Mouse (Mus musculus): ENCODE results near the gene Zfp784. TPM values are rescaled to one million over a fixed set of nuclear protein-coding genes. Genes with fewer than 3 reads are reported as not detected.

Gene Zfp784
- polyA plus RNA-seq, 1 experiment from 2014 or later, result 6.3 TPM

DNA sequence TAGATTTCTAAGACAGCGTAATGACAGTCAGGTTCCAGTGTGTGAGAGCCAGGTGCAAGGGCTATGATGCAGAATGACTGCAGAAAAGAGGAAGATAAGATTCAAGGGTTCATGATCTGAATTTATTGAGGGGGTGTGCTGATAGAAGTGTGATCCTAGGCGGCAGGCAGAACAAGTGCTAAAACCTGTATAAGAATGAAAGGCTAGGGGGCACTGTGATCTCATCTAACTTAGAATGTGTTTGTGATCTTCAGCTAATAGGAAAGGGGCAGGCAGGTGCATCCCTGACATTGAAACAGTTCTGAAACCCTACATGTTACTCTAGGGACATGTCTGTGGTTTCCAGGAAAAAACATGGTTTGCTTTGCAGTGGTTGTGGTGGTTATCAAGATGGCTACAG is 7.9 kb upstream of the Zfp784 start:
- ChIA-PET CTCF (interaction anchor here (1.9 kb wide), 1 partner anchor 82 kb away, joined by 6 read pairs; the partner anchor contains the start of gene Sbk2), POLR2A (no interaction called here)
- in situ Hi-C loops (cut with MboI; ENCODE audit: low pct_unique_long_range_greater_than_20kb), result loop anchor here (5.0 kb wide), 1 partner anchor 104 kb away; no protein-coding TSS in a partner anchor
- TF ChIP-seq CTCF (IDR thresholded peaks at IDR 0.05), result no peak
- DNase-seq (ENCODE audit: low read depth, low spot score) (no peak), ATAC-seq (no peak)
- no peaks in the 10 kb centered on the region for H3K27me3 ChIP-seq

DNA sequence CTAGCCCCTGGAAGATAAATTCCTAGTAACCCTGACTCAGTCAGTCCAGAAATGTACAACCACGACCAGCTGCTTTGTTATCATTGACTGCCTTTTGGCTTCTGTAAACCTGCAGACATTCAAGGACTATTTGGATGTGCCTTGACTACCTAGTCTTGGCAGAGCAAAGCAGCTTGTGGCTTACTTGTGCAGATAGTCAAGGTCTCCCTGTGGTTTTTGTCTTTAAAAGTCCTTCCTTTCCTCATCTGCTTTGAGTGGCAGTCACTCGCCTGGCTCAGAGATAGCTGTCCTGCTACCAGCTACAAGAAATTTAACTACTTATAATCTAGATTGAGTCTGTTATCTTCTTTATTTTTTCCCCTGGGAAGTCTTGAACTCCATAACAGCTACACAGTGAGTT is 6.7 kb upstream of the Zfp784 start:
- CTCF ChIA-PET, result interaction anchor here (1.0 kb wide), 1 partner anchor 11 kb away, joined by 3 read pairs; no protein-coding TSS in a partner anchor
- DNase-seq (ENCODE audit: low read depth, low spot score), result no peak
- in situ Hi-C loops (cut with MboI; ENCODE audit: low pct_unique_long_range_greater_than_20kb), result loop anchor here (5.0 kb wide), 1 partner anchor 103 kb away; no protein-coding TSS in a partner anchor
- ATAC-seq, result no peak
- no peak for TF ChIP-seq CTCF (IDR thresholded peaks at IDR 0.05)
- H3K27me3 ChIP-seq, result no peaks in the 10 kb centered on the region
- POLR2A ChIA-PET, result no interaction called here

DNA sequence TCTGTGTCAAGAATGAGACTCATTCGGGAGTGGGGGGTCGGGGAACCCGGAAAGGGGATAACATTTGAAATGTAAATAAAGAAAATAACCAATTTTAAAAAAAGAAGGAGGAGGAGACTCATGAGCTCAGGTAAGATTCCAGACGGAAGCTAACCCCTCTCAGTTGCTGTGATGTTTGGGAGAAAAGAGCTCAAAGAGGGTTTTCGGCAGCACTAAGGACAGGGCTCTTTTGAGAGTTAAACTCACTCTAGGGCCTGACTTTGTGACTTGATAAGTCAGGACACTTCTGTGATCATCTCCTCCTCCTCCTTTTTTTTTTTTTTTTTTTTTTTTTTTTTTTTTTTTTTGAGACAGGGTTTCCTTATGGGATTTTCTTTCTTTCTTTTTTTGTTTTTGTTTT is 694 bp upstream of the Zfp784 start:
- ATAC-seq (no peak), DNase-seq (ENCODE audit: low read depth, low spot score) (no peak)
- in situ Hi-C loops (cut with MboI; ENCODE audit: low pct_unique_long_range_greater_than_20kb), result no loop called here
- ChIA-PET POLR2A (interaction anchor here (1.5 to 3.4 kb wide), 3 partner anchors 12 to 23 kb away, joined by 5 to 15 read pairs (median 10); partner anchors contain the start of genes Ccdc106, Zfp580 and Zfp865), CTCF (no interaction called here)
- no peak for TF ChIP-seq CTCF (IDR thresholded peaks at IDR 0.05)
- H3K27me3 ChIP-seq, result no peaks in the 10 kb centered on the region

DNA sequence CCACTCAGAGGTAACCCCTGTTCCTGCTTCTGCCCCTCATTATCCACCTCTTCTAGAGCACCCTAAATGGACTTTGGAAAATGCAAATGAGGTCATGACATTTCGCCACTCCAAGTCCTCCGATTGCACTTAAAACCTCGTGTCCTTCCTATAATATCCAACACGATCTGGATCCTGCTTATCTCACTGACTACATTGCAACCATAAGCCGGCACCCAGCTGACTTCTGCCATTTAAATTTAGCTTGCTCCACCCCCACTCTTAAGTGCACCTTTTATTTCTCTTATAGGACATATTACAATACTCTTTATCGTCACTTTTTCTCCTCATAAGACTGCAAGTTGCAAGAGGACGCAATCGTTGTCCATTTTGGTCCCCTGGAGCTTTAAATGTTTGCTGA is 779 bp downstream of the Zfp784 start:
- H3K27me3 ChIP-seq, result no peaks in the 10 kb centered on the region
- ChIA-PET CTCF (interaction anchor here (0.7 kb wide), 1 partner anchor 21 kb away, joined by 3 read pairs; no protein-coding TSS in a partner anchor), POLR2A (interaction anchor here (1.3 to 1.9 kb wide), 3 partner anchors 12 to 21 kb away, joined by 3 to 15 read pairs (median 5); partner anchors contain the start of genes Ccdc106 and Zfp865)
- no peak for DNase-seq (ENCODE audit: low read depth, low spot score)
- in situ Hi-C loops (cut with MboI; ENCODE audit: low pct_unique_long_range_greater_than_20kb), result no loop called here
- no peak for TF ChIP-seq CTCF (IDR thresholded peaks at IDR 0.05)
- ATAC-seq, result no peak

DNA sequence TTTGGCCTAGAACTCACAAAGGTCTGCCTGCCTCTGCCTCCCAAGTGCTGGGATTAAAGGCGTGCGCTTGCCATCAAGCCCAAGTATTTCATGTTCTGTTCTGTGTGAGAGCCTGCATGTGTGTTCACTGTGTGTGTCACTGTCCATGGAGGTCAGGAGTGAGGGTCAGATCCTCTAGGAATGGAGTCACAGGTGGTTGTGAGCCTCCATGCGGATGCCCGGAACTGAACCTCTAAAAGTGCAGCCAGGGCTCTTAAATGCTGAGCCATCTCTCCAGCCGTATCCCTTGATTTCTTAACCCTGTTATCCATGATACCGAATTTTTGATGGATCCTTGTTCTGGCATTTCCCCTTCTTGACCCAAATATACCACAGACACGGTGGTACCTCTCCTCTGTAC is 1.2 kb downstream of the Zfp784 start:
- no peak for TF ChIP-seq CTCF (IDR thresholded peaks at IDR 0.05)
- CTCF ChIA-PET, result no interaction called here
- H3K27me3 ChIP-seq, result no peaks in the 10 kb centered on the region
- no peak for ATAC-seq
- DNase-seq (ENCODE audit: low read depth, low spot score), result no peak
- in situ Hi-C loops (cut with MboI; ENCODE audit: low pct_unique_long_range_greater_than_20kb), result no loop called here
- POLR2A ChIA-PET, result interaction anchor here (1.9 kb wide), 1 partner anchor 17 kb away, joined by 15 read pairs; the partner anchor contains the start of genes Ccdc106 and Zfp865

DNA sequence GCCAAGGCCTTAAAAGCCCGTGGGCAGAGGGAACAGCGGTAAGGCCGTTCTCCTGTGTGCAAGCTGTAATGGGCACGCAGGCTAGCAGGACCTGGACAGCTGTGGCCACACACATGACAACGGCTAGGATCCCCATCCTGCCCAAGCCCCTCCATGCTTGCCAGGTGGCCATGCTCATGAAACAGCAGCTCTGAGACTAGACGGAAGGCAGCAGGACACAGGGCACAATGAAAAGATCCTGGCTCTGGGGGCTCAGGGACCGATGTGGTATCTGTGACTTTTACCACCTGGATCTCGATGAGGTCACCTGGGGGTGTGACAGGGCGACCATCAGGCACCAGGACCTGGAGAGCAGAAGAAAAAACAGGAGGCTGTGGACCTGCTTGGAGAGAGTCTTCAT is 2.1 kb downstream of the Zfp784 start:
- ATAC-seq, result no peak
- no peak for TF ChIP-seq CTCF (IDR thresholded peaks at IDR 0.05)
- CTCF ChIA-PET, result no interaction called here
- POLR2A ChIA-PET, result no interaction called here
- DNase-seq (ENCODE audit: low read depth, low spot score), result no peak
- H3K27me3 ChIP-seq, result no peaks in the 10 kb centered on the region
- in situ Hi-C loops (cut with MboI; ENCODE audit: low pct_unique_long_range_greater_than_20kb), result no loop called here

DNA sequence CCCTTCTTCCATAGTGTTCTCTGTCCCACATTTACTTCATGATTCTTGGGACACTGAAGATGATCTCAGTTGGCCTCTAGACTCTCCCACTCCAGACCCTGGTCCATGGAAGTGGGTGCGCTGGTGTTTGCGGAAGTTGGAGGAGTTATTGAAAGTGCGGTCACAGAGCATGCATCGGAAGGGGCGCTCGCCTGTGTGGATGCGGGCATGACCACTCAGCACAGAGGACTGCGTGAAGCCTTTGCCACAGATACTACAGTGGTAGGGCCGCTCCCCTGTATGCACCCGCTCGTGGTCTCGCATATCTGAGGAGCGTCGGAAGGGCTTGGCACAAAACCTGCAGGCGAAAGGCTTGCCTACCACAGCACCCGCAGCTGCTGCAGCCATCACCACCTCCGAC is 2.6 kb downstream of the Zfp784 start:
- CTCF ChIA-PET, result no interaction called here
- in situ Hi-C loops (cut with MboI; ENCODE audit: low pct_unique_long_range_greater_than_20kb), result no loop called here
- no peak for ATAC-seq

DNA sequence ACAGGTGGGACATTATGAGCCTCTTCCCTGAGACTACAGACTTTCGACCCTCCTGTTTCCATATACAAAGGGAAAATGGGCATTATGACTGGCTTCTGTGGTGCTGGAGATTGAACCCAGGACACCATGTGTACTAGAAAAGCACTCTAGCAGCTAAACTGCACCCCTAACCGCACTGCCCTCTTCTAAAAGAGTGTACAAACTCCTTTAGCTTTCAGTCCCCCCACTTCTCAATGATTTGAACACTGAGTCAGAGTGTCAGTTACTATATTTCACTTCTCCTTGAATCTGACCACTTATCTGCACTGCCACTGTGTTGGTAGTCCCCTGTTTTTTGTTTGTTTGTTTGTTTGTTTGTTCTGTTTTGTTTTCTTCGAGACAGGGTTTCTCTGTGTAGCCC is 4.4 kb downstream of the Zfp784 start, which contains the start of gene 4632433K11Rik:
Gene 4632433K11Rik, plus strand, starts transcription at position 301 of the 400 bp plus-strand sequence.
- ChIA-PET CTCF (interaction anchor here (1.1 kb wide), 1 partner anchor 18 kb away, joined by 3 read pairs; the partner anchor contains the start of gene Zfp580), POLR2A (interaction anchor here (1.1 kb wide), 1 partner anchor 13 kb away, joined by 3 read pairs; the partner anchor contains the start of genes Ccdc106 and Zfp865)
- no peak for TF ChIP-seq CTCF (IDR thresholded peaks at IDR 0.05)
- no peaks in the 10 kb centered on the region for H3K27me3 ChIP-seq
- DNase-seq (ENCODE audit: low read depth, low spot score), result no peak
- ATAC-seq, result no peak
- in situ Hi-C loops (cut with MboI; ENCODE audit: low pct_unique_long_range_greater_than_20kb), result no loop called here

More for the DNA sequence above, 2.6 kb downstream of the Zfp784 start:
- POLR2A ChIA-PET, result no interaction called here
- no peak for TF ChIP-seq CTCF (IDR thresholded peaks at IDR 0.05)
- DNase-seq (ENCODE audit: low read depth, low spot score), result no peak
- H3K27me3 ChIP-seq, result no peaks in the 10 kb centered on the region

DNA sequence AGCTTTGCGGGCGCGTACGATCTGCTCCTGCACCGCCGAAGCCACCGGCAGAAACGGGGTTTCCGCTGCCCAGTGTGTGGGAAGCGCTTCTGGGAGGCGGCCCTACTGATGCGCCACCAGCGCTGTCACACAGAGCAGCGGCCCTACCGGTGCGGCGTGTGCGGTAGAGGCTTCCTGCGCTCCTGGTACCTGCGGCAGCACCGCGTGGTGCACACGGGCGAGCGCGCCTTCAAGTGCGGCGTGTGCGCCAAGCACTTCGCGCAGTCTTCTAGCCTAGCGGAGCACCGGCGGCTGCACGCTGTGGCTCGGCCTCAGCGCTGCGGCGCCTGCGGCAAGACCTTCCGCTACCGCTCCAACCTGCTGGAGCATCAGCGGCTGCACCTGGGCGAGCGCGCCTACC is 6.8 kb downstream of the Zfp784 start:
- CTCF ChIA-PET, result no interaction called here
- POLR2A ChIA-PET, result no interaction called here
- H3K27me3 ChIP-seq, result no peaks in the 10 kb centered on the region
- in situ Hi-C loops (cut with MboI; ENCODE audit: low pct_unique_long_range_greater_than_20kb), result no loop called here
- no peak for ATAC-seq
- no peak for TF ChIP-seq CTCF (IDR thresholded peaks at IDR 0.05)
- no peak for DNase-seq (ENCODE audit: low read depth, low spot score)

DNA sequence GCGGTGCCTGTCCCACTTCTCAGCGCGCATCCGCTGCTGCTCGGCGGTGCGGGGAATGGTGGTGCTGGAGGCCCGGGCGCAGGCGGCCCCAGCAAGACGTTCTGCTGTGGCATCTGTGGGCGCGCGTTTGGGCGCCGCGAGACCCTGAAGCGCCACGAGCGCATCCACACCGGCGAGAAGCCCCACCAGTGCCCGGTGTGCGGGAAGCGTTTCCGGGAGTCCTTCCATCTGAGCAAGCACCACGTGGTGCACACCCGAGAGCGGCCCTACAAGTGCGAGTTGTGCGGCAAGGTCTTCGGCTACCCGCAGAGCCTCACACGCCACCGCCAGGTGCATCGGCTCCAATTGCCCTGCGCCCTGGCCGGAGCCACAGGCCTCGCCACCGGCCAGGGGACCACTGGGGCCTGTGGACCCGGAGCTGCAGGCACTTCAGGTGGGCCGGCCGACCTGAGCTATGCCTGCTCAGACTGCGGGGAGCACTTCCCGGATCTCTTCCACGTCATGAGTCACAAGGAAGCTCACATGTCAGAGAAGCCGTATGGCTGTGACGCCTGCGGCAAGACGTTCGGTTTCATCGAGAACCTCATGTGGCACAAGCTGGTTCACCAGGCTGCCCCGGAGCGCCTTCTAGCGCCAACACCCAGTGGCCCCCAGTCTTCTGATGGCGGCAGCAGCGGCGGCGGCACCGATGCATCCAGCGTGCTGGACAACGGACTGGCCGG is 7.5 kb downstream of the Zfp784 start:
- no peak for DNase-seq (ENCODE audit: low read depth, low spot score)
- ChIA-PET CTCF (no interaction called here), POLR2A (no interaction called here)
- H3K27me3 ChIP-seq, result no peaks in the 10 kb centered on the region
- no peak for TF ChIP-seq CTCF (IDR thresholded peaks at IDR 0.05)
- in situ Hi-C loops (cut with MboI; ENCODE audit: low pct_unique_long_range_greater_than_20kb), result no loop called here
- ATAC-seq, result no peak

DNA sequence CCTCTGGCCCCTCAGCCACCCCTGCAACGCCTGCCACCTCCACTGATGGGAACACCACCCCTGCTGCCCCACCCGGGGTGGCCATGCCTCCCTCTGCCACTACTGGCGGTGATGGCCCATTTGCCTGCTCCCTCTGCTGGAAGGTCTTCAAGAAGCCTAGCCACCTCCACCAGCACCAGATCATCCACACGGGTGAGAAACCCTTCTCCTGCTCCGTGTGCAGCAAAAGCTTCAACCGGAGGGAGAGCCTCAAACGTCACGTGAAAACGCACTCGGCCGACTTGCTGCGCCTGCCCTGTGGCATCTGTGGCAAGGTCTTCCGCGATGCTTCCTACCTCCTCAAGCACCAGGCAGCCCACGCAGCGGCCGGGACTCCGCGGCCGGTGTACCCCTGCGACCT is 8.3 kb downstream of the Zfp784 start:
- DNase-seq (ENCODE audit: low read depth, low spot score), result no peak
- ATAC-seq, result no peak
- ChIA-PET POLR2A (no interaction called here), CTCF (no interaction called here)
- H3K27me3 ChIP-seq, result no peaks in the 10 kb centered on the region
- no peak for TF ChIP-seq CTCF (IDR thresholded peaks at IDR 0.05)
- in situ Hi-C loops (cut with MboI; ENCODE audit: low pct_unique_long_range_greater_than_20kb), result no loop called here
